Mouse (Mus musculus) thymus, postnatal 25 days (tissue): ENCODE data around the gene Stk19.

Experiments
- DNase-seq: peaks from one replicate; pipeline ENCODE4 v3.0.0; 2022

The Stk19 gene

DNA sequence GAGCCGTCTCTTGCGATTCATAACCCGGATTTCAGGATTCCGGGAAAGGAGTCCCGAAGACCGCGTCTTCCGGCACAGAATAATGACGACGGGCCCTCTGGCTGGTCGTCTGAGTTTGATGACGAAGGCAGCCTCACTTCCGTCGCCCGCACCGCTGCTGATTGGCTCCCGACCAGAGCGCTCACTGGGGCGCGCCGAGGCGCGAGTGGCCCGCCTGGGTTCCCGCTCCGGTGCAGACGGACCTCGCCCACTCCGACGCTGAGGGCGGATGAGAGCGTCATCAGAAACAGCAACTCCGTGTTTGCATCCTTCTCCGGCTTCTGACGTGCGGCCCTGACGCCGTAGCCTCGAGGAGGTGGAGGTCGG is at the start of gene Stk19, which contains the start of gene Dxo:
Gene Stk19 (minus strand): TSS at position 90 of the 366 bp plus-strand sequence.
Gene Dxo (plus strand): TSS at position 164 of the 366 bp plus-strand sequence.
- peak; percentile 93 for DNase-seq

DNA sequence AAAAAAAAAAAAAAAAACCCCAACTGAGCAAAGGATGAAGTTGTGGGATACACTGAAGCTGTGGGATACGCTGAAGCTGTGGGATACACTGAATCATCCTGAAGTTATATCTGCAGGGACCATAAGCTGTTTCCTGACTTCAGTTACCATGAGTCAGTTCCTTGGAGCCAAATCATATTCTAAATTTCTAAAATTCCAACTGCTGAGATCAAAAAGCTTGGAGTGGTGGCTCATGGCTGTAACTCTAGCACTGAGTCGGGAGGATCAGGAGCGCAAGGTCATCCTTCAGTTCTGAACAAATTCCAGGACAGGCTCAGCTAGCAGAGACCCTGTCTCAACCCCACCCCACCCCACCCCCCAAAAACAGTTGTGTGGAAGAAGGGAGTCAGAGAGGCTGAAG is 48.9 kb upstream of the Stk19 start:
- no peak for DNase-seq

DNA sequence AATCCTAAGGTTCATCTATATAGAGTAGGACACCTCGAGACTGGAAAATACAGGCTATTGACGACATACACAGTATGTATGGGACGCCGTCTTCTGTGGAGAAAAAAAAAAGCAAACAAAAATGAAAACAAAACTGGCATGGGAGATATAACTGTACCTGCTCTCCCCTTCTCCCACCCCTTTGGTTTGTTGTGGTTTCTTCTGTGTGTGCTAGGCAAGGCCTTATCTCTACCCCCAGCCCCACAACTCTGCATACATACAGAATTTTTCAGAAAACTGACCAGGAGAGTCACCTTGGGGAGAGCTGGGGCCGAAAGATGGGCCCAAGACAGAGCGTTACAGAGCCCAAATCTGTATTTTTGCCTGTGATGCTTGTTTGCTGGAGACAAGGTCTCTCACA is 48.0 kb upstream of the Stk19 start:
- DNase-seq, result no peak

DNA sequence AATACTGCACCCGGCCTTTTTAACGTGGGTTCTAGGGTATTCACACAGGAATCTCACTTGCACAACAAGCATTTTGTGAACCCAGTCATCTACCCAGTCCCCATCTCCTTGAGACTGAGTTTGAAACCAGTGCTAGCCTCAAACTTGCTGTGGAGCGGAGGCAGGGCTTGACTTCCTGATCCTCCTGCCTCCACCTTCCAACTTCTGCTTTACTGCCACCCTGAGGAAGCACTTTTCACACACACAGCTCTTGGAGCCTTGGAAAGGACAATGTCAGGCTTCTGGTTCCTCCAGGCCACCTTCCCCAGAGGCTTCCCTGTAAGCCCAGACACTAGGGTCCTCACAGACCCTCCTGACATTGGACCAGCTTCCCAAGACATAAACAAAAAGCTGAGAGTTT is 46.6 kb upstream of the Stk19 start:
- no peak for DNase-seq

DNA sequence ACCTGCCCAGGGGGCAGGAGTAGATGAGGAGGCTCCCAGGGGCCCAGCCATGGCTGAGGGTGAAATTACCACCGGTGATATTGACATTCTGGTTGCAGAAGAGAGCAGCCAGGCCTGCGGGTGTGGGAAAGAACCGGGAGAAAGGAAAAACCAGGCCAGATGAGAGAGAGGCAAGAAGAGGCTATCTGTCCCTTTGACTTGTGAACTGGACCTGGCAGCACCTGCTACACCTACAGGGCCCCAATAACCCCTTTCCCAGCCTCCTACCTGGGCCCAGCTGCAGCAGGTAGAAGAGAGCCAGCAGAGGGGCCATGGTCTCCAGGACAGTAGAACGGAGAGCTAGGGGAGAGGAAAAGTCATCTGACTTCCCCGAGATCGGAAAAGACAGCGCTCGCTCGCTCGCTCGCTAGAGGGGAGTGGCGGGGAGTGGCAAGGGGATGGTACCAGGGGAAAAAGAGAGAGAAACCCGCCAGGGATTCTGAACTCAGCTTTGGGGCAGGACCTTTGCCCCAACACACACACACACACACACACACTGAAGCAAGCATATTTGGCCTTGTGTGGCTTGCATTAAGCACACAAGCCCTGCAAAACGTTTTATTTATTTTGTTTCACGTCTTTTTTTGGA is 45.1 kb upstream of the Stk19 start, which contains the start of gene Gm20547:
Gene Gm20547 (minus strand): TSS at position 360 of the 628 bp plus-strand sequence.
- DNase-seq, result no peak

DNA sequence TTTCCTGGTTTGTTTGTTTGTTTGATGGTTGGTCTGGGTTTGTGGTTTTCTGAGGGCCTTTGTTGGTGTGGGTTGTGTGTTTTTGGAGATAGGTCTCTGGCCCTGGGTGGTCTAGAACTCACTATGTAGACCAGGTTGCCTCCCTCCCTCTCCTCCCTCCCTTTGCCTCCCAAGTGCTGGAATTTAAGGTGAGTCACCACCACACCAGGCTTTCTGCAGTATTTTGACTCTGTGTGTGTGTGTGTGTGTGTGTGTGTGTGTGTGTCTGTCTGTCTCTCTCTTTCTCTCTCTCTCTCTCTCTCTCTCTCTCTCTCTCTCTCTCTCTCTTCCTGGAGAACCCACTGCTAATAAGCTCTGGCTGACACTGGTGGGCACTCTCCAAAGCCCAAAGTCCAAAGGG is 44.4 kb upstream of the Stk19 start:
- no peak for DNase-seq

DNA sequence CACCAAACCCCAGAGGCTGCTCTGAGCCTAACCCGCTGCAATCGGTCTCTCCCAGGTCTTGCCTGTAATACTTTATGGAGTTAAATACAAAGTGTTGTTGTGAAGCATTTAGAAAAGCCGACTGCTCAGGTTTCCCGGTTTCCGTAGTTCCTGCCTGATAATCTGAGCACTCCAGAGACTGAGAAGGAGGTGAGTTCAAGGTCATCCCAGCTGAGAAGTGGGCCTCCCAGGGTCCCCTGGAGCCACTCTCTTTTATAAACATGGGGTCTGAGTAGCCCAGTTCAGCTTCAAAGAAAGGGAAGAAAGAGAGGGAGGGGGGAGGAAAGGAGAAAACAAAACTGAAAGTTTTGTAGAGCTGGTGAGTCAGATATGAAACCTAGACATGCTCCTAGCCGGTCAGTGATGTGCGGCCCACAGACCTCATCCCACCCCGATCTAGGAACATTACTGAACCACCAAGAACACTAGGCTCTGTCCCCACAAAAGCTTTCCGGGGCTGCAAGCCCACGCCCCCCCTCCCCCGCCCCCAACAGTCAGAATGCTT is 42.7 kb upstream of the Stk19 start, which contains the start of gene Zbtb12:
Gene Zbtb12 (plus strand): TSS at position 148 of the 544 bp plus-strand sequence.
- DNase-seq, result no peak

DNA sequence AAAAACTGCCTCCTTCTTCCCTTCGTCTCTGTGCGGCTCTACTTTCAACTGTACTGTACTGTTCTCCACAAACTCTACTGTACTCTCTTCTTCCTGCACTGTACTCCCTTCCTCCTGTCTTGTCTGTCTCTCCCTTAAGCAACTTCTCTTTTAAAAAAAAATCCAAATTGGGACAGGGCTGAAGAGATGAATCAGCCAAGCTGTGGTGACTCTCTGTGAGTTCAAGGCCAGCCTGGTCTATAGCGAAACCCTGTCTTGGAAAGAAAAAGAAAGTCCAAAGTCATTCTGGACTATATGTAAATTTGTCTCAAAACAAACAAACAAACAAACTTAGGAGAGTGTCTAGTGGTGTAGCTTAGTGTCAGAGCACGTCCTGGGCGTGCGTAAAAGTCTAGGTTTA is 37.6 kb upstream of the Stk19 start:
- no peak for DNase-seq

DNA sequence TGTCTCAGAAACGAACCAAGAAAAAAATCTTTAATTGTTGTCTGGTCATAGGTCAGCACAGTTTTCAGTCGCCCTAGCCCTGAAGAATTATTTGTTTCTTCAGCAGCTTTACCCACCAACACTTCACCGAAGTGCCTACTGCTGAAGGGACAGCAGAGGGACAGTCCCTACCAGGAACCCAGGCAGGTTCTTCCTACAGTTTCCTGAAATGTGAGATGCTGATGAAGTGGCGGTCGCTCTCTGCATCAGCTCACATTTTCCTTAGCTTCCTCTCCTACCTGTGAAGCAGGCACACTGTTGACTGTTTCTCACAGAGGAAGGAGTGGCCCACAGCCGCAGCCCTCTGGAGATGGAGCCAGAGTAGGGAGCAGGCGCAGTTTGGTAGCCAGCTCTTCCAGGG is 29.2 kb upstream of the Stk19 start:
- no peak for DNase-seq

DNA sequence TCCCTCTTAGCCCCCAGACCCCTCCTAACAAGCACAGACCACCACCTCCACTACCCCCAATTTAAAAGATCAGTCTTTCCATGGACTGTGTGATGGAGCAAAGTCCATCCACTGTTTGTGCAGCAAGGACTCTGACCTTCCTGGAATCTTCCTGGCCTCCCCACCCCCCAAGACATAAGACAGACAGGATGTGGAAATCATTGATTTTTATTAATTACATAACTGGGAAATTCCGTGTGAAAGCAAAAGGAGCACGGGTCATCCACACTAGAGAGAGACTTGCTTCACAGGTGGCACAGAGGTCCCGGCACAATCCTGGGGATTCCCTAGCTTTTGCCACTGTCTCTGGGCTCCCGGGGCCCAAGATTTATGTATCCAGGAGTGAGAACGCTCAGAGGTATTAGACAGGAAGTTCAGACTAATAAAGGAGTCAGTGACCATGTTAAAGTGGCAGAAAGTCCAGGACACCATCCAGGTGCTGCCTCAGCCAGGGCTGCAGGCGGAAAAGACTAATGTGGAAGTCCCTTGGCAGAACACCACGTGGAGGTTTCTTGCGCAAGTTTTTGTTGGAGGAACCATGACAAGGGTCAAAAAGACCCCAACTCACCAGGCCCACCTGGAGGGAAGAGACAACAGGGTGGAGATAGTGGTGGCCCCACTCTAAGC is 25.8 kb upstream of the Stk19 start, which contains the start of gene Cfb:
Gene Cfb (minus strand): TSS at position 103 of the 666 bp plus-strand sequence.
- no peak for DNase-seq

DNA sequence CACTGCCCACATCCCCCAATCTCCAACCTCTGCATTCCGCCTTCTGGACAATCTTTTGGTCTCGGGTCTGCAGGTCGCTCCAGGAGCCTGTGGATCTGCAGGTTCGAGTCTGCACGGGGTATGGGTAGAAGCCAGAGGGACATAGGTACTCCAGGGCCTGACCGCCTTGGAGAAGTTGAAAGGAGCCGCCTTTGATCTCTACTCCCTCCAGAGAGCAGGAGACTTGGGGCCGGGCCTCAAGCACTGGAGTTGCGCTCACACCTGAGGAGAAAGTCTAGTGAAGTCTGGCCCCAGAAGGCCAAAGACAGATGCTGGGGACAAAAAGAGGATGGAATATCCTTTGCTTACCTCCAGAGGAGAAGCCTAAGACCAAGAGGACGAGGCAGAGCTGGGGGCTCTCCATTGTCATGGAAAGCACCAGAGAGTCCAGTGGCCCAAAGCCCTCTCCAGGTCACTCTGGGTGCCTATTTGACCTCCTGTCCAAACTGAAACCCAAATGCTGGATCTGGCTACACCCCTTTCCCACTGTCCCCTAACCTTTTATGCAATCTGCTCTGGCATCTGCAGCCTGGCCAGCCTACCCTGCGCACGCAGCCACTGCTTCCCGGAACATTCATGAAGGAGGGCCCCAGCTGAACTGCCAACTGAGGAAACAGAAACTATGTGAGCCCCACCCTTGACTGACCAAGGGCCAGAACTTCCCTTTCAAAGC is 25.1 kb upstream of the Stk19 start:
- no peak for DNase-seq

DNA sequence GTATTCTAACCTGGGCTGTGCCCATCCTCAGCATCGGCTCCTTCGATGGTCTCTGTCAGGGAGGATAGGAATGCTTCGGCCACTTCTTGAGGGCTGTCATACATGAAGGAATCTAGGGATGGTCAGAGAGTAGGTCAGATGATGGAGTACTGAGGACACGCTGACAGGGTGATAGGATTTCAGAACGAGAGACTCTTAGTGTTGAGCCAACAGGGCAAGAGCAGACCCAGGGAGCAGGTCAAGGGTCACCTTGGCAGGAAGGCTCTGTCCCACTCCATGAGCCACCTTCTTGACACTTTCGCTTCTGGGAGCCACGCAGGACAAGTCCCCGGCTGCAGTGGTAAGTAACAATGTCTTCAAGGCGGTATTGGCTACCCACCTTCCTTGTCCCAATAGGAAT is 23.8 kb upstream of the Stk19 start:
- DNase-seq, result no peak

DNA sequence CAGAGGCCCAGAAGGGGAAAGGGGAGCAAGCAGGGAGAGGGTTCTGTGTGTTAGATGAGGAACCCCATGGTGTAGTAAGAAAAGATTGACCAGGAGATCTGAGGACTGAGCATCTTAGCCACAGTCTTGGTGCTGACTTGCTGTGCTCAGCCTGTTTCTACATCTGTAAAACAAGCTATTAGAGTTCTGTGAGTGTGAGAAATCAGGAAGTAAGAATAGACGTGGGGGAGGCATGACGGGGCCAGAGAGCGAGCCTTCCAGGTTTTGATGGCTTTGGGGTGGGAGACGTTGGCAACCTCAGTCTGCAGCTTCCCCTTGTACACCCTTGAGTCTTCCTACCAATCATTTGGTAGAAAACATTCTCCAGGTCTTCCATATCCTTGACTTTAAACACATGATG is 21.9 kb upstream of the Stk19 start:
- DNase-seq, result no peak

DNA sequence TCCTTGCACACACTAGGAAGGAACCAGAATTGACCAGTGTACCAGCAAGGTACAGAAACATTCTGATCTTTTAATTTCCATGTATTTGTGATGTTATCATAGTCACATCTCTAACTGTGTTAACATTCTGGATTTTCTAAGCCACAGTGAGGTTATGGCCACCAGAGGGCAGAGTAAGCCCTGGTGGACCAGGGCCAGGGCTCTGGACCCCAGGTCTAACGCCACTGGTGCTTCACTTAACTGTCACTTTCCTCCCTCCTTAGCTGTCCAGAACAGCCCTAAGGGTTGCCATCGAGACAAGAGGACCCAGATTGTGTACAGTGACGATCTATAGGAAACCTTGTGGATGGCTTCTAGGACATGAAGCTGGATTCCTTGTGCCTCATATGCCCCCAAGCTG is 19.1 kb upstream of the Stk19 start:
- DNase-seq, result peak; percentile 44

DNA sequence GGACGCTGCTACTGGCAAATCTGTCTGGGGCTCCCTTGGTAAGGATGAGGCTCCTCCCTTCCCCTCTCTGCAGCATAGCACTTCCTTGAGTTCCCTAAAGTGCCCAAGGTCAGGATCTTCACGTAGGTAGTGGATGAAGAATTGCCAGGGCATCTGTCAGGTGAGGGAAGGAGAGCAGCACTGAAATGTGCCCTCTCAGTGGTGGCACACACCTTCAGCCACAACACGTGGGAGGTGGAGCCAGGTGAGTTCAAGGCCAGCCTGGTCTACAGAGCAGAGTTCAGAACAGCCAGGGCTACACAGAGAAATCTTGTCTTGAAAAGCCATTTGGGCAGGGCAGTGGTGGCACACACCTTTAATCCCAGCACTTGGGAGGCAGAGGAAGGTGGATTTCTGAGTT is 18.0 kb upstream of the Stk19 start:
- no peak for DNase-seq

DNA sequence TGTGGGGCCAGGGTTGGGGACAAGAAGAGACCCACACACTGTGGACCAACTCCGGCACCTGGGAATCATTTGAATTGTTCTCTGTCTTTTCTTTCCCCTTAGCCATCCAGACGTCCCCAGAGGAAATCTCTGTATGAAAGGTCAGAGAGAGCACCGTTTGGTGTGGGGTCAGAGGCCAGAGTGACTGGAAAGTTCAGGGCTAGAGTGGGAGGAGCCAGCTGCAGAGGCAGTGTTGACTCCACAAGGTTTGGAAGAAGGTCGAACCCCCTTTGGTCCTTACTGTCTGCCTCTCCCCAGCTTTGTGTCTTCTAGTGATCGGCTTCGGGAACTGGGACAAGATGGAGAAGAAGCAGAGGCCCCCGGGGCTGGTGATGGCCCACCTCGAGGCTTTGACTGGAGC is 16.8 kb upstream of the Stk19 start:
- DNase-seq, result no peak

DNA sequence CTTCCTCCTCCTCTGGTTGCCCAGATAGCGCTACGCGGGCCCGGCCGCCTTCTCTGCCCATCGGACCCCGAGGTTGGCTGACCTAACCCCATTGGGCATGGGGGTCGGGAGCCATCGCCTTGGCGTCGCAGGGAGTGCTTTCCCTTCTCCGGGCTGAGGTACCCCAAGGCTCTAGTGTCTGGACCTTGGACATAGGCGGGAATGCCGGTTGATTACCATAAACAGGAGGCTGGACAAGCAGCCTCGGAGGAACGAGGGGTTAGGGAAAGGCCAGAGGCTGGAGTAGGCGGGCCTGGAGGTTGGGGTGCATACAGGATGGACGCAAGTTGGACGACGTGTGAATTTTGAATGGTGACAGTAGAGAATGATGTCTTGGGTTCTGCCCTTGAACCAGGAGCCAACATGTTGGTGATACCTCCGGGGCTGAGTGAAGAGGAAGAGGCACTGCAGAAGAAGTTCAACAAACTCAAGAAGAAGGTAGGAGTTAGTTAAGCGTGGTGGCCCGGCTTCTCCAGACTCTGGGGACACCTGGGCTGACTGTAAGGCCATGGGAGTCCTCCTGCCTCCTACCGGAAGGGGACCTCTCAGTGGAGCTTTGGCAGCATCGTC is 13.9 kb upstream of the Stk19 start:
- DNase-seq, result peak; percentile 14

DNA sequence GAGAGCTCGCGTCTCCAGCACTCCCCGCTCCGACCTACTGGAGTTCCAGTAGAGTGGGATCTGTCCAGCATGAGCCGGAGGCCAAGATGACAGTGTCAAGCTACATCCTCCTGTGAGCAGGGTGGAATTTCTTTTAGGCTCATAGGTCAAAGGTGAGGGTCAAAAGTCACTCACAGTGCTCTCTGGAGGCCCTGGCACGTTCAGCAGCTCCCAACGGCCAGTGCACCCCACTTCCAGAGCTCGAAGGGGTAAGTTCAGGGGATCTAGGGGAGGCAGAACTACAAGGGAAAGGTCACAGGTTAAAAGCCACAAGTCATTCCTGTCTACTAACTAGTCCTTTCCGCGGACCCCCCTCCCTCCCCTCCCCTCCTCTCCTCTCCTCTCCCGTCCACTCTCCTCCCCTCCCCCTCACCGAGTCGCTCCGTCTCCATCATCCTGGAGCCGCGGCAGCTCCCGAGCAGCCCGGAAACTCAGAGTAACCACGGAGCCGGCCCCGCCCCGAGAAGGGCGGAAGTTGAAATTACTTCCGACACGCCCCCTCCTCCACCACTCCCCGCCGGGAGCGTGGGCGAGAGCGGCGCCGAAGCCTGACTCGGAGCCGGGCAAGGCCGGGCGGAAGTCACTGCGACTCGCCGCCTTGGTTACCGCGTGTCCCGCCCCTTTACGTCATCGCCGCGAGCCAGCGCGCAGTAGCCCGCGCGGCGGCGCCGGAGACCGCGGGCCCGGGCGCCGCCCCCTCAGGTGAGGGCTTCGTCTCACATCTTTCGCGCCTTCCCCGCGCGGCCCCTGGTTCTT is 13.2 kb upstream of the Stk19 start, which contains the start of the genes Skiv2l and Nelfe:
Gene Skiv2l (minus strand): TSS at position 489 of the 795 bp plus-strand sequence.
Gene Nelfe (plus strand): TSS at position 670 of the 795 bp plus-strand sequence.
- peak; percentile 99 for DNase-seq

DNA sequence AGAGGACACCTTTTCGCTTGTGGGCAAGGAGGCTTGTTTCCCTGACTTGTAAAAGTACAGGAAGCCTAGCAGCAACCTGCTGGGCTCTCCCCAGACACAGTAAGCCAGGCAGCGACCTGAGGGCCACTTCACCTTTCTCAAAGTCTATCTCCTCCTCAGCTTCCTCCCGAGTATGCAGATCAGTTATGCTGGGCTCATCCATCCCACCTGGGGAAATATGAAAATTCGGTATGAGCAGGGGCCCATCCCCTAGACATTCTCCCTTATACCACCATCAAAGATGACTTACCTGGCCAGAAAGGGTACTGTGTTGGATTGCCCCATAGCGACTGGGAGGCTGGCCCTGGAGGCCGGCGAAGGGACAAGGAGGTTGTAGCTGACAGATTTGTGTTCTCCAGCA is 10.9 kb upstream of the Stk19 start:
- no peak for DNase-seq

DNA sequence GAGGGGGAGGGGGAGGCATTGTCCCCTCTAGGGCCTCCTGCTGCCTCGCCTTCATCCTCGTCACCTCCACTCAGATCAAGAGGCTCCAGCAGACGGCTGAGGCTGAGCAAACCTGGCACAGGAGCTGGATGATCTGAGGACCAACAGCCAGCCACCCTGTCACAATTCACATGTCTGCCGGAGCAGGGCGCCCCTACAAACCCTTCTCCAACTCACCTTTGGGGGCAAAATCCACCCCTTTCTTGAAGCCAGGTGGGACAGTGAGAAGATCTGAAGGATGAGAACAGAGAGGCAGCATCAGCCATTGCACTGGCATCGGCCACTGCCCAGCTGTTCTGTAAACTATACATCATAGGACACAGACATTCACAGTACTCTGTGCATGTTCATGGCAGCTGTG is 10.4 kb upstream of the Stk19 start:
- DNase-seq, result no peak

DNA sequence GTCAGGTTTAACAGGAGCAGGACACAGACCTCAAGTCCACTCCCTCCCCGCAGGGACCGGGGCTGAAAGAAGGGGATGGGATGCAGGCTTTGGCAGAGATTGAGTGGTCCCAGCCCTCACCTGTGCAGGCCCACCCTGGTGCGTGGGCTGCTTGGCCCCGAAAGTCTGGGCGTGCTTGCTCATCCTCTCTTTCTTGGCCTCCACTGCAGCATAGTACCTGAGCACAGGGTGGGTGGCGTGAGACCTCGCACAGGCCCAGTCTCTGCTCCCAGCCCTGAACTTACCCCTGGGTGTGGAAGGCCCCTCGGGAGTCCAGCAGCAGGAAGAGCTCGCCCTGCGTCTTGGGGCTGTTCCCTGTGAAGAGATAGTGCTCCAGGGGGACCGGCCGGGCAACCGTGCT is 8.1 kb upstream of the Stk19 start:
- DNase-seq, result no peak

DNA sequence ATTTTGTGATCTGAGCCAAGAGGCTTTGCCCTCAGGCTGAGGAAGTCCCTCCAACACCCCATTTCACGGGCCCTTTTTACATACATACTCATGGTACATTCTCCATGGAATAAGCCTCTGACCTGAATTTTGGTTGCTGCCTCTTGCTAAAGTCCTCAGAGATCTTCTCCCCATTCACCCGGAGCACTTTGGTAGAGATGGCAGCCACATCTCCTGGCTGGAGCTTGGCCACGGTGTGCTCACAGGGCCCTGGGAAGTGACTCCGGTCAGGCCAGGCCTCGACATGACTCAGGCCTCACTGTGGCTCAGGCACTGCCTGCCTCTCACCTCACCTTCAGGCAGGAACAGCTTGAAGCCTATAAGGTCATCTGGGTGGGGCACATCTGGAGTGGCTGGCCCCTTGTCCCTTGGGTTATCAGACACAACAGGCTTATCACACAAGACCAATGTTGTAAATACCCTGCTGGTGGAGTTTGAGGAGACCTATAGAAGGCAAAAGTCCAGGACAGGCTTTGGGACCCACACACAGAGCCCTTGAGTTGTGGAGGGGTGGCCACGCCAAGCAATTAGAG is 4.1 kb upstream of the Stk19 start:
- no peak for DNase-seq
